Mouse (Mus musculus): ENCODE measurements around the gene Pja2.
A peak's percentile ranks its signal among the peaks of the same experiment; 100 is the strongest.
"Not testable (repeated sequence)": the region's sequence is repeated elsewhere in the genome, so short reads cannot be mapped to it uniquely, and the experiment has no call there.

The Pja2 gene

GRCm38 (mm10) chr17:64277649-64278212, 54.0 kb downstream of the Pja2 start:
- no peak for DNase-seq

- no peak for DNase-seq
Observed at GRCm38 (mm10) chr17:64276666-64277065, 55.0 kb downstream of the Pja2 start.

GRCm38 (mm10) chr17:64275188-64275587, 56.5 kb downstream of the Pja2 start:
- DNase-seq = no peak

GRCm38 (mm10) chr17:64274341-64275105, 57.2 kb downstream of the Pja2 start:
- DNase-seq = no peak

GRCm38 (mm10) chr17:64260571-64260970, 71.1 kb downstream of the Pja2 start:
- DNase-seq = no peak

- DNase-seq = no peak
Observed at GRCm38 (mm10) chr17:64248246-64248645, 83.5 kb downstream of the Pja2 start.

- no peak for DNase-seq
Observed at GRCm38 (mm10) chr17:64242898-64243297, 88.8 kb downstream of the Pja2 start.

GRCm38 (mm10) chr17:64242310-64242859, 89.3 kb downstream of the Pja2 start:
- DNase-seq = no peak

GRCm38 (mm10) chr17:64241544-64242292, 90.0 kb downstream of the Pja2 start:
- no peak for DNase-seq

GRCm38 (mm10) chr17:64232134-64232533, 99.6 kb downstream of the Pja2 start:
- no peak for DNase-seq

GRCm38 (mm10) chr17:64231637-64232036, 100.1 kb downstream of the Pja2 start:
- DNase-seq = not testable (repeated sequence)

- DNase-seq = peak; percentile 21 to 30
Observed at GRCm38 (mm10) chr17:64231172-64231571, 100.5 kb downstream of the Pja2 start.
